Mouse (Mus musculus) natural killer cell, adult 2 months (primary cell): Measurements from ENCODE around the gene Dchs1.
A peak's percentile ranks its signal among the peaks of the same experiment; 100 is the strongest.
"Not testable (repeated sequence)": the region's sequence is repeated elsewhere in the genome, so short reads cannot be mapped to it uniquely, and the experiment has no call there.

Source experiments
- DNase-seq, 2 experiments: peaks; one replicate each; pipeline ENCODE4 v3.0.0; 2022; ENCODE audit warnings: low spot score in 2 of 2

Dchs1 gene

DNA sequence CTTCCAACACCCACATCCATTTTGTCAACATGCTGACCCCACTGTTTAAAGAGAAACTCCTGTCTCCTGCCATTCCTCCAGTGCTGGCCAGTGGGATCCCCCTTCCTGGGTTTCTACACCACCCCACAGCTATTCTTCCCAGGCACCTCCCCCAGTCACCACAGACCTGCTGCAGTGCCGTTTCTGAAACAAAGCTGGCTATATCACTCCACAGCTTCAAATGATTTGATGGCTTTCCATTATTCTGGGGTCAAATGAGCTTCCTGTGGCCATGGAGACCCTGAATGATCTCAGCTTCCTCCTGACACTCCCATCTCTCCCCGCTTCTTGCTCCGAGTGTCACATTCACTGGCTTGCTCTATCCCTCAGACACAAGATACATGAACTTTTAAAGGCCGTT is 2.9 kb downstream of the Dchs1 start:
- DNase-seq: no peak

DNA sequence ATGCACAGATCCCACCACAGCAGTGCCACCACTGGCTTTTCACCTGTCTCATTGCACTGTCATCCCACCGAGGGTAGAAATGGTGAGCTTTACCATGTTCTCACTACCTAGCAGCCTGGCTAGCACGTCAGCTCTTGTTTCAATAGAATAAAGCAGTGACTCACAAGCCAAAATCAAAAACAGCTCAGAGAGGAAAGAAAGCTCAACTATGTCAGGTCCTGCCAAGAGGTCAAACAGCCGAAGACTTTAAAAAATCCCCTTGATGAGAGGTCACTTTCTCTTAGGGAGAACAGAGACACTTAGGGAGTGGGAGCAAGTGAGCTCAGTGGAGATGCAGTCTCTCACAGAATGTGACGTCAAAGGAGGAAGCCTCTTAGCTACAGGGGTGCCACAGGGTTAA is 3.6 kb downstream of the Dchs1 start:
- no peak for DNase-seq

DNA sequence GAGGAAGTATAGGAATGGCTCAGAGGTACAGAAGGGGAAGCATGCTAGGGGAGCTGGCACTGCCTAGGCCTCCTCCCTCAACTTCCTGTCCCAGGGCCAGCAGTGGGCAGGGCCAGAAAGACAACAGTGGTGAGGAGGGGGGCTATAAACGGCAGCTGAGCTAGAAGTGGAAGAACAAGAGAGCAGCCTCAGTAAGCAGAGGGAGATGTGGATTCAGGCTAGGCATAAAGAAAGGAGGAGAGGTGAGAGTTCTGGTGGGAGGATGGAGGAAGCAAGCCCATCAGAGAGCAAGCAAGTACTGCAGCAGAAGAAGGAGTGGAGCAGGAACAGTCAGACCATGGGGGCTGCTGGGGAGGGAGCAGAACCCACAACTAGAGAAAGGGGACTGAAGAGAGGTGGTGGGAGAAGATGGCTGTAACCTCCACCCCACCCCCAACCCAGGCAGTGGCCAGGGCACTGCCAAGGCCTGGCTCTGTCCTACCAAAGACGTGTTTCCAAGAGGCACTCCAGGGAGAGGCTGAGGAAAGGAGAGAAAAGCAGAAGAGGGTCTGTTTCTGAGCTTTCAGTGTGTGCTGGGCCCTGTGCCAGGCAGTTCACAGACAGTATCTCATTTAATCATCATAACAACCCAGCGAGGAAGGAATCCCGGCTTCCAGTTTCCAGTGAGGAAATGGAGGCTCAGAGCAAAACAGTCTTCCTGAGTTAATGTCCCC is 8.7 kb downstream of the Dchs1 start:
- peak in 1 of 2 experiments; percentile 4 for DNase-seq

DNA sequence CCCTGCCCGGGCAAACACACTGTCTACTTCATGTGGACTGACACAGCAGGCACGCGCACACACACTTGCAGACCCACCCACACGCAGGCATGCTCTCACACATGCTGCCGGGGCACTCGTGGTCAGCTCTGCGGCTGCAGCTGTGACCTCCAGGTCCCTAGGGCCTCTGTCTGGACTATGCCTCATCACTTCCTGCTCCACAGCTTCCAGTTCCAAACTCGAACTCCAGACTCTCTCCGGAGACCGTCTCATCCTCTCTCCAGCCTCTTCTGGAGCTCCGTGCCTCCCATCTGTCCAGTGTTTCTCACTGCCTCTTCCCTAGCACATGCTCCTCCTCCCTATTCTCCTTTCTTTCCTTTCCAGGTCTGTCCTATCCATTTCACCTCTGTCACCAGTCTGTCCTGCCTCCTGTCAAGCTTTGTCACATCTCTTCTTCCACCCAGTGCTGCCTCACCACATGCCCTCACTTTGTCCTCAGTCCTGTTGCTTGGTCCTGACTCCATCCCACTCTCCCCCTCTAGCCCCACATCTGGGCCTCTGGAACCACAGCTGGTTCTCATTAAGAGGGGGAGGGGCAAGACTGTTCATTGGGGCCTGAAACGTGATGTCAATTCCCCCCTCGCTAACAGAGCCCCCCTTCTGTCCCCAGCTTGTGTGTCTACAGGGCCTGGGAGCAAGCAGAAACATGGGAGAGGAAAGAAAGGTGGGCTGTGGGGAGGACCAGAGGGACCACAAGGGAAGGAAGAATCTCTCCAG is 9.5 kb downstream of the Dchs1 start:
- DNase-seq: peak in 1 of 2 experiments; percentile 16

DNA sequence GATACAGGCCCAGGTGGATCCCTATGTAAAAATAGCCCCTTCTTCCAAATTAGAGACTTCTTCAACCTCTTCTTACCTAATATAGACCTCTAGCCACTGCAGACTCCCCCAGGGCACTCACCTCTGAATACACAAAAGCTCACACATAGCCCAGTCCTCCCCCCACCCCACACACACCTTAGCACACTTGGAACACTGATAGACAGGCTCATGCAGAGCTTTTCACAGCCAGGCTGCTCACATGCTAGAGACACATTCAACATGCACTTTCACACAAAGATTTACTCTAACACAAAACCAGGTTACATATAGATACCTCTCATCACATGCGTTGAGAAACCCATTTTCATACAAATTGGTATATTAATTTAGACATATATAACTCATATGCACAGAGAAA is 10.1 kb downstream of the Dchs1 start:
- no peak for DNase-seq

DNA sequence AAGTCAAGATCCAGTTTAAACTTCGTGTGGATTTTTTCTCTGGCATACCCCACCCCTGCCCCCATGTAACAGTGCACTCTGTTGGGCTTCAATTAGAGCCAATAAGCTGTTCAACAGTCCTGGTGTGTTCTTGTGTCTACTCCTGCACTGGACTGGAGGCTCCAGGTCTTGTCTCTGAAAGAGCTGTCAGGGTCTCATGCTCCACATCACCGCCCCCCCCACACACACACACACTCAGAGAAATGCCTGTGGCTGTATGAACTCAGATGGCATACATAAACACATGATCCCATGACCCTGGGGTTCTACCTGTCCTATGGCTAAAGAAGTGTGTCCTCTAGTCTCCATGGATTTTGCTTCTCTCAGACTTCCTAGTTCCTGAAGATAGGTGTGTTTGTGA is 11.4 kb downstream of the Dchs1 start:
- no peak for DNase-seq

DNA sequence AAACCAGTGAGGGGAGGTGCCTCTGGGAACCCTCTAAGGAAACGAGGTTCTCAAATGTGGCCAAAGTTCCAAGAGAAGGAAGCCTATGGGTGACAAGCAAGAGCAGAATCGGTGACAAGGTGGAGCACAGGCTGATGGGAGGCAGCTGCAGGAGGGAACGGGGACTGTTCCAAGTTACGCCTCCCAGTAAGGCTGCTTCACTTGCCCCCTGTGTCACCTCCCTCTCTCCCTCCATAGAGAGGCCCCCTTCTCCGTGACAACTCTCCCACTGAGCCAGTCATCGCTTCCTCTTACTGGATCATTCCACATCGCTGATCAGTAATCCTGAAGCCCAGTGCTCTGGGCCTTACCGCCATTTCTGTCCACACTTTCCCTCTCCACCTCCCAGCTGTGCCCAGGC is 12.8 kb downstream of the Dchs1 start:
- no peak for DNase-seq

DNA sequence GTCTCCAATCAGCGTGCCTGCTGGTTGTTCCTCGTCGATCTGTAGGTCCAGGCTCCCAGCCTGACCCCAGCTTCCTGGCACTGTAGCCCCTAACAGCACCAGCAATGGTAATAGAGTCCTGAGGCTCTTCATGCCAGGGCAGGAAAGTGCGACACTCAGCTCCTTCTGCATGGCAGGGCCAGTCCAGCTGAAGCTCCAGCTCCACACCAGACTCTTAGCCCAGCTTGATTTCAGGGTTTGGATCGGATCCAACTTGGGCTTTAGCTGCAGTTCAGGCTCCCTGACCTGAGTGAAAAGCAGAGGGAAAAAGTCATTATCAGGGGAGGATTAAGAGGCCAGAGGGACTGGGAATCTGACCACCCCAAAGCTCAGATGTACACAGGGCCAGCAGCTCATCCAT is 14.4 kb downstream of the Dchs1 start:
- DNase-seq: no peak

DNA sequence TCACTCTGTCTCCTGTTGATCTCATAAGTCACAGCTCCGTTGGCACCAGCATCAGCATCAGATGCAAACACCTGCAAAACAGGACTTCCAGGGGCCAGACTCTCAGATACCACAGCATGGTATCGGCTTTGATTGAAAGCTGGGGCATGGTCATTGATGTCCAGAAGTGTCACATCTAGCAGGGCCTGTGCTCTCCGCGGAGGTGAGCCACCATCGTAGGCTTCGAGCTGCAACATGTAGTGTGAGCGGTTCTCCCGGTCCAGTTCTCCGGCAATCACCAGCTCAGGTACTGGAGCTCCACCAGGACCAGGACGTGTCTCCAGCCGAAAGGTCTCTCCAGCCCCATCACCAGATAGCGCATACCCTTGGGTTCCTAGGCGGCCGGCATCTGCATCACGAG is 15.1 kb downstream of the Dchs1 start:
- no peak for DNase-seq

DNA sequence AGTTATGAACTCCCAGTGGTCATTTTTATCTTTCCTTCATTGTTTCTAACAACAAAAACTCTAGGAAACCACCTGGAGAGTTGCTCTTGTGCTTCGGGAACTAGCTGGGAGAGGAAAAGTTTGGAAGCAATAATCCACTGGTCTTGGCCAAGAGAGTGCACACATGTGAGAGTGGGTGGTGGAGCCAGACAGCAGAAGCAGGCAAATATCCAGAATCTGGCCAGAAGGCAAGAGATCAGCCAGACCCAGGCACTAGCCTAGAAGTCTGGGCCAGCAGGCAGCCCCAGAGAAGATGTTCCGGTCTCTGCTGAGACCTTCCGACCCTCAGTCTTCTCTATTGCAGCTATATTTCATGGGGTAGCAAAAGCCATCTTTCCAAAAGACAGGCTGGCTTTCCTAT is 17.5 kb downstream of the Dchs1 start:
- DNase-seq: no peak

DNA sequence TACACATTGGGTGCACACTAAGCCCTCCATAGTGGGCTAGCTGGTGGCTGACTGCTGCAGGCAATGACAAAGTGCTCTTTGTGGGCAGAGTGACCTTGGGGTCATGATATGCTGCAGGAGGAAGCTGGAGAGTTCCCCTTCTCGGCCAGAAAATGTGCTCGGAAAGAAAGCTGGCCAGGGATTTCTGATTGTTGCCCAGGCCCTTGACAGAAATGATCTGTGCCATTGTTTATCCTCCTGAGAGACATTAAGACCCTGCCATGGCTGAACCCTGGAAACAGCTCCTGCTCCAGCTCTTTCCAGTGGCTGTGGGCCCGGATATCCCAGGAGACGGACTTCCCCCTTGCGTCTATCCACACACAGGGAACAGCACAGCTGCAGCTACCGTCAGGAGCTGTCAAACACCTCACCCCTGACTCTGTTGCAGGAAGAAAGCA is 19.7 kb downstream of the Dchs1 start:
- DNase-seq: no peak

DNA sequence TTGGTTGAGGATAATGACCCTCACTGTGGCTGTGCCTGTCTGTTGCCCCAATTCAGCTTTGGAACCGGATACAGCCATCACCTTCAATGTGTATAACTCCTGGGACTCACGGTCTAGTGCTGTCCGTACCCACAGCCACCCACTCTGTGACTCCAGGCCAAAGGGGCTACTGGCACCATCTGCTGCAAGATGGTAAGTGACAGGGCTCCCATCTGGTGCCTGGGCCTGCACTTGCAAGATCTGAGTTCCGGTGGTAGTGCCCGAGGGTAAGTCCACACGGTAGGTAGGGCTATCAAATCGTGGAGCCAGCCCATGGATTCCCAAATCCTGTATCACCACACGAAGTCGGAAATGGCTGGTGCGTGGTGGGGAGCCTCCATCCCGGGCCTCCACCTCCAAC is 23.1 kb downstream of the Dchs1 start:
- no peak for DNase-seq

DNA sequence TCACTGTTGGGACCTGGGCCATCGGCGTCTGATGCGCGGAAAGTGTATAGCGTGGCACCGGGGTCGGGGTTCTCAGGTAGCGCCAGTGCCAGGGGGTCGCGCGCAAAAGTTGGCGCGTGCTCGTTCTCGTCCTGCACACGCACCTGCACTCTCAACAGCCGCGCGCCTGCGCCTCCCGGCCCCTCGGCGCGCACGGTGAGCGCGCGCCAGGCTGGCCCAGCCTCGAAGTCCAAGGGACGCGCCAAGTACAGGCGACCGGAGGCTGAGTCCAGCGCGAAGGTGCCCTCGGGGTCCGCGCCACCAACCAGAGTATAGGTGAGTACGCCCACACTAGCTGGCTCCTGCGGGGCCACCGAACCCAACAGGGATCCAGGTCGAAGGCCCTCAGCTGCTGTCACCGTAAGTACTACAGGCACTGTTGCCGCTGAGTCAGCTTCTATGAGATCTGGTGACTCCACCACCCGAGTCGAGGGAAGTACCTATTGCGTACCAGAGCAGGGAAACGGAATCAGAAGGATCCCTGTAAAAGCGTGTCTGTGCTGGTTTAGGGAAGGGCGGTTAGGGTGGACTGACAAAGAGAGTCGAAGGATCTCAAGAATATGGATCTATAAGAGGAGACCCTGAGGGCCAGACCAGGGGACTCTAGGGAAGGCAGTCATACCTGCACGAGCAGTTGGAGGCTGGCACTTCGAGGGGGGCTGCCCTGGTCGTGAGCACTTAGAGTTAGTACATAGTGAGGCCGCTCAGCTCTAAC is 24.8 kb downstream of the Dchs1 start:
- no peak for DNase-seq

DNA sequence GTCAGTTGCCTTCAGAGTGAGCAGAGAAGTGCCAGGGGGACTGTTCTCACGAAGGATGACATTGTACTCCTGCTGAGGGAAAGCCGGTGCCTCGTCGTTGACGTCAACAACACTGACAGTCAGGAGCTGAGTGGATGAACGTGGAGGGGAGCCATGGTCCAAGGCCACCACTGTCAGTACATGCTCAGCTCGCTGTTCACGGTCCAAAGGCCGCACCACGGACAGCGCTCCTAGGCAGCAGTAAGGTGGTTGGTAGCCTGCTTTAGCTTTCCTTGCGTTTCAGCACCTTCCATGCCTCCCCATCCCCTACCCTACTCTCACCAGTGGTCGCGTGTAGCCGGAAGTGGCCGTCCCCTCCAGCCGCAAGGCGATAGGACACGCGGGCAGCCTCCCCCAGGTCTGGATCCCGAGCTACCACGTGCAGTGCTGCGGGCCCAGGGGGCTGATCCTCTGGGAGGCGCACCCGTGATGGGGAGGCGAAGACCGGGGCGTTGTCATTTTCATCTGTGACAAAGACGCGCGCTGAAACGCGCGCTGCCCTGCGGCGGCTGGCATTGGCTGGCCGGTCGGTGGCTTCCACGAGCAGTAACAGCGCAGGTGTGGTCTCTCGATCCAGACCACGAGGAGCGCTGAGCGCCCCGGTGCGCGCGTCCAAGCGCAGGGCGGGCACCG is 25.5 kb downstream of the Dchs1 start:
- DNase-seq: no peak

DNA sequence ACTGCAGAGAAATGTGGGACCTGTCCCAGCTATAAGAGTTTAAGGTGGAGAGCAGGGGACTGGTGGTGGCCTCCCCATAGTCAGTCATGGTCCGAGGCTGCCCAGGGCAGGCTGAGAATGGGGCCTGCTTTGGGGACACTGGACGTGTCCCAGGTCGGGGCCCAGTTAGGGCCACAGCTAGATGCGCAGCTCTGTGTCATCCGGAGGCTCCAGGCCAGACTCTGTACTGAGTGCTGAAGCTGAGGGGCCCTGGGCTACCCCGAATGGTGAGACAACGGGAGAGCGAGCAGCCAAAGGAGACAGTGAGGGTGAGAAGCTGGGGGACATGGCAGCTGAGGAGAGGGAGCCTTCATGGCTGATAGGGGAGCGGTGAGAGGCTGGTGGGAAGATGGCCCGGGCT is 34.2 kb downstream of the Dchs1 start:
- no peak for DNase-seq

DNA sequence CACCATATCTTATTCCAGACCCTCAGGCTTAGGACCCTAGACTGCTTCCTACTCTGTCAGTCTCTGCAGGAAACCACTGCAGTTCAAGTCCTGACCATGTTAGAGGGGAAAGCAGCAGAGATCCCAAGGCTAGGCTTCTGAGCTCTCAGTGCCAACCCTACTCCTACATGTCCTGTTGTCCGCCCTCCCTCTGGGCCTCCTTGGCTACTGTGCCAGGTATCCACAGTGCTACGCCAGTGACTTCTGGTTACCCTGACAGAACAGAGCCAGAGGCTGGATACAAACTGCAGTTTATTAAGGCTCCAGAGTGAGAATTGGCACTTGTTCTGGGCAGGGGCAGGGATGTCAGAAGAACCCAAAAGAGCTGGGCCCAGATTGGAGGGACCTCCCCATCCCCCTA is 34.7 kb downstream of the Dchs1 start:
- no peak for DNase-seq

DNA sequence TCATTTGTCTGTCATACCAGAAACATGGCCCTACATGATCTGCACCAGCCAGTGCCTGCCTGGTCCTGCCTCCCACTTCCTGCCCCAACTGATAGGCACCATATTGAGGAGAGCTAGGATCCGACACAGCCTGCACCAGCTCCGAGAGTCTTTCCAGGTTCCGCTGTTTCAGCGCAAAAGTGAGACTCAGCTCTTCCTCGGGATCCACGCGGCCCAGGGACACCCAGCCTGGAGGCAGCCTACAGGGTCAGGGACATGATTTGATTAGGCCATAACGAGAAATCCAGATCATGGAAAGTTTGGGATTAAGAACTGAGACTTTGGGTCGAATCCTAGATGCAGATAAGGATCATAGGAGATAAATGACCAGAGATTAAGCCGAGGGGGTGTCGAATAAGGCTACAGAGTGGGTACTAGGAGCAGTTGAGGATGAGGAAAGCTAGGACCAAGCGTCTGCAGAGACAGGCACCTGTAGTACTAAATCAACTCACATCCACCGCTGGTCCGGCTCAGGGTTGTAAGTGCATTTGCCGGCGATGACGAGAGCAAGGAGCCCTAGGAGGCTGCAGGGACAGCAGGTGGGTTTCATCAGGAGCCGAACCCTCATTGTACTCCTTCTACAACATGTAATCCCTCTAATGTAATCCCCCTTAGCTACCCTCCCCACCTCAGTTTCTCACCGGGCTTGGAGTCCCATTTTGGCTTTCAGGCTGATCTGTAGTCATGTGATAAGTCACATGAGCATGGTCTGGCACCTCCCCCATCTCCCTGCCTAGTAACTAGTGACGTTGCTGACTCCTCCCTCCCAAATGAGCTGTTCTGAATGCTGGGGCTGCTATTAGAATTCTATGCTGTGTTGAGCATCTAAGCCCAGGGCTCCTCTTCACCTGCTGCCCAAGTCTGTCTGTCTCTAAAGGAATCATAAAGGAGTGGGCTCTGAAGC is 35.7 kb downstream of the Dchs1 start, which contains the start of gene Tpp1:
Gene Tpp1, minus strand, starts transcription at position 745 of the 943 bp plus-strand sequence.
- DNase-seq: peak; percentile 95

DNA sequence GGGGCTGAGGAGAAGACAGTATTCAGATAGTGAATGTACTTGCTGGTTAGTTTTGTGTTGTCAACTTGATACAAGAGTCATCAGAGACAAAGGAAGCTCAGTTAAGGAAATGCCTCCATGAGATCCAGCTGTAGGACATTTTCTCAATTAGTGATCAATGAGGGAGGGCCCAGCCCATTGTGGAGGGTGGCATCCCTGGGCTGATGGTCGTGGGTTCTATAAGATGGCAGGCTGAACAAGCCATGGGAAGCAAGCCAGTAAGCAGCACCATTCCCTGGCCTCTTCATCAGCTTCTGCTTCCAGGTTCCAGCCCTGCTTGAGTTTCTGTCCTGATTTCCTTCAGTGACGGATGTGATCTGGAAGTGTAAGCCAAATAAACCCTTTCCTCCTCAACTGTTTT is 39.7 kb downstream of the Dchs1 start:
- no peak for DNase-seq

DNA sequence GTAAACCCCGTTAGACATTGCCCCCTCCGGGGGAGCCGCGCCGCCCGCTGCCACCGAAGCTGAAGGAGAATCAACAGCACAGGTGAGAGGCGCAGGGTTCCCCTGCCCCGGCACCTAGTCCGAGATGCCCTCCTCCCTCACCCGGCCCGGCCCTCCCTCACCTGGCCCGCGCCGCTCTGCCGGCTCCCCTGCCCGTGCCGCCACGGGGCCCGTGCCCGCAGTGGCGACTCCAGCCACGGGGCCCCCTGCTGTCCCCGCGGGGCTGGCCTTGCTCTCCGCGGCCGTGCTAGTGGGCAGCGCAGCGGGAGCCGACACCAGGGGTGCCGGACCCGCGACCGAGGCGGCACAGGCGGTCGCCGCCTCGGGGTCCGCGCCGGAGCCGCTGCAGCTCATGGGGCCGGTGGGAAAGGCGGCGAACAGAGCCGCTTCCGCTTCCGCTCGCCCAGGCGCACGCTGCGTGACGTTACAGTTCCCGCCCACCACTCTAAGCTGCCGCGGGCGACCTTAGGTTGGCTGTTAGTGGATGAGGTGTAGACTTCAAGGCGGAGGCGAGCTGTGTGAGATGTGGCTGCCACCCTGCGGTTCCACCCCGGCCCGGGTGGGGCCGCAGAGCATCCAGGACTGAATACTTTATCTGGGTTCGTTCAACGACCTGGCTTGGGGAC is 43.4 kb downstream of the Dchs1 start, which contains the start of gene Taf10:
Gene Taf10, minus strand, starts transcription at position 436 of the 665 bp plus-strand sequence.
- DNase-seq: peak; percentile 90 to 91

DNA sequence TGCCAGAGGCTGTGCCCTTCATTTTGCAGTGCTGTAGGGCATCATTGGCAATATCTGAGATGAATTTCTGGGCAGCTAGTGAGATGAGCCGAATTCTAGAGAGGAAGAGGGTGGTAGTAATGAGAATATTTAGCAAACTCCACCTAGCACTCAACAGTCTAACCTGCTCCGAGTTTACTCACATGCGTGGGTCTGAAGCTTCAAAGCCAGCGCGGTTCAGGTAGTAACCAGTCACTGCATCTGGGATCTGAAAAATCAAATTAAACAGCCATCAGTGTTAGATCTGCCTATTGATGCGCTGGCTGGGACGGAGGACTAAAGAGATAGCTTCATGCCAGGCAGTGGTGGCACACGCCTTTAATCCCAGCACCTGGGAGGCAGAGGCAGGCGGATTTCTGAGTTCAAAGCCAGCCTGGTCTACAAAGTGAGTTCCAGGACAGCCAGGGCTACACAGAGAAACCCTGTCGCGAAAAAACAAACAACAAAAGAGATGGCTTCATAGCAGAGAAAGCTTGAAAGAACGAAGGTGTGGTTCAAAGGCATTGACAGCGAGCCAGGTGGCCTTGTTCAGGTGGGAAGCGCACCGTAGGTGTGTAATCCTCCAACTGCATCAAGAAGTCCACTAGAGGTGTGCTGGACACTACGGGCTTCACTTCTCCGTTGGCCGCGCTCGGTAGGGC is 44.1 kb downstream of the Dchs1 start:
- DNase-seq: not testable (repeated sequence)
